Mouse (Mus musculus) megakaryocyte, embryonic 14.5 days (primary cell): ENCODE results near the gene Pafah2. TPM values are rescaled to one million over a fixed set of nuclear protein-coding genes. Genes with fewer than 3 reads are reported as not detected.

Source experiments
- H3K27me3 ChIP-seq: replicated peaks from 2 replicates; pipeline ENCODE3; 2012; ENCODE audit warnings: inconsistent platforms
- H3K36me3 ChIP-seq: replicated peaks from 2 replicates; pipeline ENCODE3; 2012; ENCODE audit warnings: low read length, inconsistent platforms, mixed read lengths
- H3K4me1 ChIP-seq: 2 replicates; pipeline ENCODE4 v1.6.1; 2012; ENCODE audit warnings: inconsistent platforms
- H3K4me3 ChIP-seq: replicated peaks from 2 replicates; pipeline ENCODE3; 2012; ENCODE audit warnings: moderate library complexity, mild to moderate bottlenecking, inconsistent platforms
- H3K9me3 ChIP-seq: 2 replicates; pipeline ENCODE4 v1.6.1; 2012; ENCODE audit warnings: inconsistent platforms
- FLI1 ChIP-seq: IDR thresholded peaks from 2 replicates; pipeline ENCODE4 v1.6.1; 2012; ENCODE audit warnings: low read length, inconsistent platforms, mixed read lengths
- GATA1 ChIP-seq: IDR thresholded peaks from 3 replicates; pipeline ENCODE4 v1.6.1; 2012; ENCODE audit warnings: mixed read lengths, low read length, inconsistent platforms, borderline replicate concordance
- polyA plus RNA-seq: library from polyadenylated mRNA; stranded (reverse); fragments of >175 nt; gene quantifications from 2 replicates; pipeline ENCODE4 v1.2.3, GENCODE M21; 2012; ENCODE audit warnings: low replicate concordance; ENCODE audit not compliant: insufficient read depth

The Pafah2 gene
- polyA plus RNA-seq, 1 experiment: 3.8 TPM

GRCm38 (mm10) chr4:134416602-134417001, 20.5 kb downstream of the Pafah2 start:
- Histone ChIP-seq H3K9me3 (peaks cover 7% of the 10 kb centered on the region), H3K36me3 (peaks cover 92% of the 10 kb centered on the region)

GRCm38 (mm10) chr4:134417111-134417510, 21.0 kb downstream of the Pafah2 start:
- Histone ChIP-seq H3K4me3 (no peak overlapping the region), H3K4me1 (no peaks in the 10 kb centered on the region), H3K27me3 (no peaks in the 10 kb centered on the region), H3K36me3 (peaks cover 92% of the 10 kb centered on the region), H3K9me3 (peaks cover 7% of the 10 kb centered on the region)
- no peak for TF ChIP-seq GATA1
- TF ChIP-seq FLI1: no peak

More at GRCm38 (mm10) chr4:134416602-134417001, 20.5 kb downstream of the Pafah2 start:
- Histone ChIP-seq H3K4me1 (no peaks in the 10 kb centered on the region), H3K27me3 (no peaks in the 10 kb centered on the region), H3K4me3 (no peak overlapping the region)
- TF ChIP-seq GATA1: no peak
- no peak for TF ChIP-seq FLI1

GRCm38 (mm10) chr4:134421971-134422370, 25.9 kb downstream of the Pafah2 start:
- TF ChIP-seq FLI1 (no peak), GATA1 (no peak)

GRCm38 (mm10) chr4:134423949-134424348, 27.8 kb downstream of the Pafah2 start:
- no peaks in the 10 kb centered on the region for H3K9me3 ChIP-seq
- no peaks in the 10 kb centered on the region for H3K4me1 ChIP-seq
- H3K36me3 ChIP-seq: peaks cover 83% of the 10 kb centered on the region
- H3K4me3 ChIP-seq: no peak overlapping the region
- no peaks in the 10 kb centered on the region for H3K27me3 ChIP-seq
- no peak for TF ChIP-seq GATA1
- TF ChIP-seq FLI1: no peak

More at GRCm38 (mm10) chr4:134421971-134422370, 25.9 kb downstream of the Pafah2 start:
- Histone ChIP-seq H3K36me3 (peaks cover 95% of the 10 kb centered on the region), H3K4me1 (no peaks in the 10 kb centered on the region), H3K27me3 (no peaks in the 10 kb centered on the region), H3K9me3 (peaks cover 7% of the 10 kb centered on the region), H3K4me3 (no peak overlapping the region)

- Histone ChIP-seq H3K36me3 (peaks cover 72% of the 10 kb centered on the region), H3K27me3 (peaks cover 5% of the 10 kb centered on the region)
- no peak for TF ChIP-seq GATA1
- TF ChIP-seq FLI1: no peak
These were observed 29.0 kb downstream of the Pafah2 start for GRCm38 (mm10) chr4:134425088-134425487.

GRCm38 (mm10) chr4:134430381-134431004, 34.4 kb downstream of the Pafah2 start:
- no peak for TF ChIP-seq GATA1
- no peak for TF ChIP-seq FLI1

More at GRCm38 (mm10) chr4:134425088-134425487, 29.0 kb downstream of the Pafah2 start:
- Histone ChIP-seq H3K4me3 (no peak overlapping the region), H3K4me1 (no peaks in the 10 kb centered on the region), H3K9me3 (no peaks in the 10 kb centered on the region)

GRCm38 (mm10) chr4:134432686-134433360, 36.7 kb downstream of the Pafah2 start:
- Histone ChIP-seq H3K27me3 (peaks cover 50% of the 10 kb centered on the region), H3K9me3 (no peaks in the 10 kb centered on the region), H3K4me3 (no peak overlapping the region), H3K4me1 (no peaks in the 10 kb centered on the region), H3K36me3 (no peaks in the 10 kb centered on the region)
- no peak for TF ChIP-seq GATA1

More at GRCm38 (mm10) chr4:134430381-134431004, 34.4 kb downstream of the Pafah2 start:
- peaks cover 35% of the 10 kb centered on the region for H3K27me3 ChIP-seq
- peaks cover 20% of the 10 kb centered on the region for H3K36me3 ChIP-seq
- H3K9me3 ChIP-seq: no peaks in the 10 kb centered on the region
- H3K4me1 ChIP-seq: no peaks in the 10 kb centered on the region
- H3K4me3 ChIP-seq: no peak overlapping the region

- Histone ChIP-seq H3K4me1 (peaks cover 5% of the 10 kb centered on the region), H3K36me3 (no peaks in the 10 kb centered on the region), H3K4me3 (no peak overlapping the region), H3K27me3 (peaks cover 50% of the 10 kb centered on the region), H3K9me3 (no peaks in the 10 kb centered on the region)
- TF ChIP-seq GATA1 (no peak), FLI1 (no peak)
These were observed 40.1 kb downstream of the Pafah2 start for GRCm38 (mm10) chr4:134436185-134436584.

GRCm38 (mm10) chr4:134436659-134437058, 40.5 kb downstream of the Pafah2 start:
- no peaks in the 10 kb centered on the region for H3K9me3 ChIP-seq
- peaks cover 50% of the 10 kb centered on the region for H3K27me3 ChIP-seq
- TF ChIP-seq FLI1: no peak
- no peak for TF ChIP-seq GATA1
- no peak overlapping the region for H3K4me3 ChIP-seq
- H3K4me1 ChIP-seq: peaks cover 5% of the 10 kb centered on the region
- H3K36me3 ChIP-seq: no peaks in the 10 kb centered on the region

GRCm38 (mm10) chr4:134439119-134439518, 43.0 kb downstream of the Pafah2 start:
- H3K27me3 ChIP-seq: peaks cover 60% of the 10 kb centered on the region

More at GRCm38 (mm10) chr4:134439119-134439518, 43.0 kb downstream of the Pafah2 start:
- peaks cover 5% of the 10 kb centered on the region for H3K4me1 ChIP-seq
- H3K36me3 ChIP-seq: no peaks in the 10 kb centered on the region
- no peak overlapping the region for H3K4me3 ChIP-seq
- no peak for TF ChIP-seq GATA1
- TF ChIP-seq FLI1: no peak
- peaks cover 13% of the 10 kb centered on the region for H3K9me3 ChIP-seq
